Mouse (Mus musculus) hematopoietic stem cell, adult 5-6 weeks (primary cell): ENCODE data around the gene Tmtc1. TPM values are rescaled to one million over a fixed set of nuclear protein-coding genes. Genes with fewer than 3 reads are reported as not detected.

Source experiments
- ATAC-seq, 2 experiments: fragments of 125-278 bp in 1 of 2; replicated peaks in 1 of 2; 2 replicates each; pipeline ENCODE4 v1.8.0; 2016 to 2017; ENCODE audit warnings: inconsistent platforms in 2 of 2, mild to moderate bottlenecking in 2 of 2, moderate number of reproducible peaks in 2 of 2, low read depth in 1 of 2, moderate TSS enrichment in 1 of 2; ENCODE audit not compliant: low FRiP score in 2 of 2, poor library complexity in 2 of 2, severe bottlenecking in 2 of 2, insufficient read depth in 1 of 2, low TSS enrichment in 1 of 2
- total RNA-seq: library from RNA; stranded (forward); fragments of 172-1452, 232-1000 nt; gene quantifications from 2 replicates; pipeline ENCODE4 v1.2.3, GENCODE M21; 2017

Tmtc1 gene
- total RNA-seq, 1 experiment from 2014 or later: 0.55 TPM

- ATAC-seq: no peak
These were observed 2.3 kb downstream of the Tmtc1 start for GRCm38 (mm10) chr6:148441871-148442270.

GRCm38 (mm10) chr6:148439101-148439500 is 5.1 kb downstream of the Tmtc1 start:
- no peak for ATAC-seq

GRCm38 (mm10) chr6:148437565-148437964 is 6.6 kb downstream of the Tmtc1 start:
- ATAC-seq: no peak

- peak; percentile 76 to 92 for ATAC-seq
These were observed 7.7 kb downstream of the Tmtc1 start for GRCm38 (mm10) chr6:148436441-148437001.

- no peak for ATAC-seq
These were observed 22.6 kb downstream of the Tmtc1 start for GRCm38 (mm10) chr6:148421577-148421976.

GRCm38 (mm10) chr6:148420387-148420786 is 23.8 kb downstream of the Tmtc1 start:
- ATAC-seq: no peak

- no peak for ATAC-seq
These were observed 27.6 kb downstream of the Tmtc1 start for GRCm38 (mm10) chr6:148416597-148416996.

- no peak; a peak in 1 of 4 replicates for ATAC-seq
These were observed 30.6 kb downstream of the Tmtc1 start for GRCm38 (mm10) chr6:148413638-148414037.

- ATAC-seq: no peak
These were observed 37.2 kb downstream of the Tmtc1 start for GRCm38 (mm10) chr6:148406792-148407490.

GRCm38 (mm10) chr6:148405599-148405998 is 38.6 kb downstream of the Tmtc1 start:
- peak; percentile 17 to 39; a peak in 3 of 4 replicates for ATAC-seq

GRCm38 (mm10) chr6:148404500-148404899 is 39.7 kb downstream of the Tmtc1 start:
- ATAC-seq: no peak

- ATAC-seq: no peak
These were observed 40.4 kb downstream of the Tmtc1 start for GRCm38 (mm10) chr6:148403761-148404160.

GRCm38 (mm10) chr6:148401031-148401430 is 43.2 kb downstream of the Tmtc1 start:
- ATAC-seq: no peak

GRCm38 (mm10) chr6:148399541-148399940 is 44.6 kb downstream of the Tmtc1 start:
- ATAC-seq: no peak

- ATAC-seq: no peak
These were observed 45.3 kb downstream of the Tmtc1 start for GRCm38 (mm10) chr6:148398888-148399287.

- no peak for ATAC-seq
These were observed 46.9 kb downstream of the Tmtc1 start for GRCm38 (mm10) chr6:148397270-148397669.

GRCm38 (mm10) chr6:148395272-148395671 is 48.9 kb downstream of the Tmtc1 start:
- no peak for ATAC-seq

- ATAC-seq: no peak
These were observed 49.9 kb downstream of the Tmtc1 start for GRCm38 (mm10) chr6:148394294-148394693.

- no peak for ATAC-seq
These were observed 52.0 kb downstream of the Tmtc1 start for GRCm38 (mm10) chr6:148392147-148392546.
